25 mouse cellular contexts compared by ENCODE assay signal in the genomic region with DNA sequence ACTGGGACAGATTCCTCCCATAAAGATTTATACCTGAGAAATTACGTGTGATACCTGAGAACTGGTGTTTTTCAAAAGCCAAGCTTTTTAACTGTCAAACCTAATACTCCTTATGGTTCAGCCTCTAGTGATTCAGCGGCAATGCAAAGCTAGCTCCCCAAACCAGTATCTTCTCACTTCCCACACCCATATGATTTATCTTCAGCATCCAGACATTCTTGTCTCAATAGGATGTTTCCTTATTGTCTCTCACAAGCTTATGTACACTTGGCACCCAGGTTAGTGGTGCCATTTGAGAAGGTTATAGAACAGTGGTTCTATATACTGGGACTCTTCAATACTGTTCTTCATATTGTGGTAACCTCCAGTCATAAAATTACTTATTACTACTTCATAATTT.
"Had no signal": no experiment of that assay in that cellular context is flagged by ENCODE, and none has a peak within 500 bp of the region (broad histone marks: within the 10 kb centered on the region; RNA-seq: fewer than 3 reads in every experiment).

No protein-coding gene starts in this region.

- H3K36me3 ChIP-seq: heart, embryonic 13.5 days; heart, embryonic 15.5 days; hindbrain, embryonic 13.5 days; hindbrain, embryonic 15.5 days; intestine, embryonic 15.5 days; kidney, embryonic 15.5 days; limb, embryonic 10.5 days; limb, embryonic 12.5 days; liver, embryonic 12.5 days had no signal

- H3K9me3 ChIP-seq: heart, embryonic 13.5 days; heart, embryonic 15.5 days; hindbrain, embryonic 13.5 days; hindbrain, embryonic 15.5 days; intestine, embryonic 15.5 days; kidney, embryonic 15.5 days; limb, embryonic 10.5 days; limb, embryonic 12.5 days; liver, embryonic 12.5 days had no signal

- H3K4me1 ChIP-seq: heart, embryonic 13.5 days; hindbrain, embryonic 13.5 days; hindbrain, embryonic 15.5 days; intestine, embryonic 15.5 days; kidney, embryonic 15.5 days; liver, embryonic 12.5 days had no signal

- H3K9ac ChIP-seq: heart, embryonic 13.5 days; heart, embryonic 15.5 days; hindbrain, embryonic 13.5 days; hindbrain, embryonic 15.5 days; intestine, embryonic 15.5 days; kidney, embryonic 15.5 days; limb, embryonic 12.5 days; liver, embryonic 12.5 days; liver, embryonic 14.5 days had no signal

- DNase-seq: gastrocnemius, postnatal 14 days; gastrocnemius, postnatal 36 days; heart, adult 18-20 months; heart, postnatal 14 days; heart, postnatal 36 days; kidney, adult 18-20 months; kidney, adult 8-10 months; kidney, postnatal 10 days; kidney, postnatal 25 days; kidney, postnatal 4 days had no signal

- H3K27ac ChIP-seq: heart, embryonic 13.5 days; heart, embryonic 15.5 days; hindbrain, embryonic 13.5 days; hindbrain, embryonic 15.5 days; intestine, embryonic 15.5 days; kidney, embryonic 15.5 days; layer of hippocampus, adult 2 months; left cerebral cortex, adult 2 months; limb, embryonic 10.5 days; limb, embryonic 12.5 days; liver, embryonic 12.5 days; liver, embryonic 14.5 days had no signal

- H3K27me3 ChIP-seq: heart, embryonic 13.5 days; heart, embryonic 15.5 days; hindbrain, embryonic 13.5 days; hindbrain, embryonic 15.5 days; intestine, embryonic 15.5 days; kidney, embryonic 15.5 days; limb, embryonic 12.5 days; liver, embryonic 12.5 days had no signal

- H3K4me2 ChIP-seq: heart, embryonic 11.5 days; heart, embryonic 13.5 days; heart, embryonic 15.5 days; hindbrain, embryonic 13.5 days; hindbrain, embryonic 15.5 days; intestine, embryonic 15.5 days; kidney, embryonic 15.5 days; limb, embryonic 12.5 days; liver, embryonic 12.5 days had no signal

- H3K4me3 ChIP-seq: heart, embryonic 13.5 days; heart, embryonic 15.5 days; hindbrain, embryonic 13.5 days; hindbrain, embryonic 15.5 days; intestine, embryonic 15.5 days; kidney, embryonic 15.5 days; layer of hippocampus, adult 2 months; left cerebral cortex, adult 2 months; limb, embryonic 10.5 days; limb, embryonic 12.5 days; liver, embryonic 12.5 days had no signal

- ATAC-seq: inflammation-experienced regulatory T-cells, adult 6 months; intestine, embryonic 15.5 days; intestine, postnatal 0 days; liver, embryonic 12.5 days had no signal
